Mouse (Mus musculus) liver, embryonic 14.5 days (tissue): Measurements from ENCODE around the gene Cobl. TPM values are rescaled to one million over a fixed set of nuclear protein-coding genes. Genes with fewer than 3 reads are reported as not detected.

ENCODE experiments used
- ATAC-seq: fragments of 200-750 bp; cut with Nextera tagmentation; 2 replicates; pipeline ENCODE4 v1.8.0; 2017; ENCODE audit warnings: moderate number of reproducible peaks, mild to moderate bottlenecking, moderate library complexity; ENCODE audit not compliant: insufficient read depth
- DNase-seq, 3 experiments: peaks; one replicate each; pipeline ENCODE4 v3.0.0-alpha.2; 2012 to 2013; ENCODE audit warnings: low read depth in 3 of 3, low spot score in 3 of 3
- H3K27ac ChIP-seq: fragments of 300-500 bp; sonication (generic); 2 replicates; pipeline ENCODE4 v1.5.1; 2014; ENCODE audit warnings: moderate library complexity, mild to moderate bottlenecking, control low read depth, inconsistent platforms
- H3K27me3 ChIP-seq: fragments of 300-500 bp; sonication (generic); 2 replicates; pipeline ENCODE4 v1.6.1; 2014; ENCODE audit warnings: mild to moderate bottlenecking, low read length, moderate library complexity; ENCODE audit not compliant: control insufficient read depth, insufficient read depth
- H3K36me3 ChIP-seq: fragments of 300-500 bp; sonication (generic); replicated peaks from 2 replicates; pipeline ENCODE4 v1.6.1; 2014; ENCODE audit warnings: low read depth; ENCODE audit not compliant: control insufficient read depth, insufficient read depth
- H3K4me1 ChIP-seq, 2 experiments: fragments of 200-500 bp in 1 of 2; fragments of 300-500 bp in 1 of 2; sonication (generic) in 1 of 2; replicated peaks; 2 replicates each; pipeline ENCODE4 v1.6.1; 2012 to 2014; ENCODE audit warnings: antibody characterized with exemption in 1 of 2, inconsistent platforms in 1 of 2, low read length in 1 of 2; ENCODE audit not compliant: control insufficient read depth in 2 of 2, insufficient read depth in 2 of 2
- H3K4me2 ChIP-seq: fragments of 300-500 bp; sonication (generic); 2 replicates; pipeline ENCODE4 v1.6.1; 2014; ENCODE audit warnings: low read depth, mild to moderate bottlenecking, control low read depth, moderate library complexity
- H3K4me3 ChIP-seq, 2 experiments: fragments of 200-500 bp in 1 of 2; fragments of 300-500 bp in 1 of 2; sonication (generic) in 1 of 2; 2 replicates each; pipeline ENCODE4 v1.5.1; 2012 to 2014; ENCODE audit warnings: low read depth in 2 of 2, low read length in 2 of 2, mild to moderate bottlenecking in 2 of 2, control low read depth in 1 of 2, inconsistent platforms in 1 of 2, moderate library complexity in 1 of 2; ENCODE audit not compliant: insufficient read depth in 1 of 2
- H3K9ac ChIP-seq: fragments of 300-500 bp; sonication (generic); replicated peaks from 2 replicates; pipeline ENCODE4 v1.6.1; 2014; ENCODE audit warnings: mild to moderate bottlenecking, control low read depth, moderate library complexity
- H3K9me3 ChIP-seq: fragments of 300-500 bp; sonication (generic); 2 replicates; pipeline ENCODE4 v1.6.1; 2016; ENCODE audit warnings: low read length, mixed read lengths; ENCODE audit not compliant: control insufficient read depth
- CTCF ChIP-seq: IDR thresholded peaks from 2 replicates; pipeline ENCODE4 v1.5.1; 2016; ENCODE audit warnings: antibody characterized with exemption, low read depth, control low read depth
- EP300 ChIP-seq: IDR thresholded peaks from 2 replicates; pipeline ENCODE4 v1.6.1; 2016; ENCODE audit warnings: antibody characterized with exemption, low read depth
- WGBS: fragments of 180-500 bp; shearing (Covaris S2); extraction: QIAGEN DNeasy Blood & Tissue Kit; methylation state at CpG from one replicate; pipeline ENCODE4 v1.1.7; 2014; ENCODE audit not compliant: insufficient replicate concordance; 5-methylcytosine and 5-hydroxymethylcytosine counted together
- polyA plus RNA-seq, 2 experiments: library from polyadenylated mRNA; depleted of rRNA in 1 of 2; stranded (reverse) in 1 of 2; unstranded in 1 of 2; fragments of >200 nt; fragmentation: Nextera tagmentation in 1 of 2; extraction: Ambion mirVana in 1 of 2; gene quantifications; 2 replicates each; pipeline versions ENCODE4 v1.2.1 to v1.2.3; 2012 to 2014

Cobl gene
- polyA plus RNA-seq, 2 experiments: 0.56 to 0.64 TPM

DNA sequence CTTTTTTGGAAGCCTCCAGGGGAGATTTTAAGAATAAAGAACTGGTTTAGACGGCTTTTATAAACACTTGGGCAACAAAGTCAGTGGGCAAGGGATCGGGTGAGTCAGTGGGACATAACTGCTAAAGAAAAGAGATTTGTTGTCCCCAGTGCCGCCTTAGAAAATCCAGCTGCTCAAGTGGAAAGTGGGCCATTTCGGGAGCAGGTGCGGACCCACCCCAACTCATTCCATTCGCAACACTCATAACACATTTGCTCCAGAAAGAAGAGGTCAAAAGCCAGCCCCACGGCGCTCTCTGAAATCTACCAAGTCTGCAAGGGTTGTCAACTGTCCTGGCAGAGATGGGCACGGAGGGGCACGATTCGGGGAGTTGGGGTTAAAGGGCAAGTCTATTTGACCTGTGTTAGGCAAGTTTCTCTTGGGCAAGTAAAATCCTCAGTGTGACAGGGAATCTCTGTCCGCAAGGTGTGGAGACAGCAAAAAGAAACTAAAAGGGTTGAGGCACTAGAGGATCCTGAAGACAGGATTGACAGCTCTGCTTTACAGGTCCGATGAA, 1.1 kb downstream of the Cobl start:
- WGBS: 37% methylated on average over 13 of the region's 13 CpGs
- no peak for ATAC-seq
- Histone ChIP-seq H3K9ac (no peak overlapping the region), H3K27ac (no peak overlapping the region), H3K9me3 (no peaks in the 10 kb centered on the region), H3K4me3 (peak overlapping the region; percentile 43; a peak in 2 of 4 replicates), H3K36me3 (no peaks in the 10 kb centered on the region), H3K27me3 (peaks cover 15% of the 10 kb centered on the region), H3K4me2 (peak overlapping the region; percentile 49), H3K4me1 (no peaks in the 10 kb centered on the region; a peak in 1 of 4 replicates)
- DNase-seq: no peak
- TF ChIP-seq CTCF (no peak), EP300 (no peak)

- Histone ChIP-seq H3K4me1 (no peaks in the 10 kb centered on the region), H3K9me3 (no peaks in the 10 kb centered on the region), H3K4me3 (no peak overlapping the region), H3K36me3 (no peaks in the 10 kb centered on the region), H3K9ac (no peak overlapping the region), H3K4me2 (no peak overlapping the region), H3K27ac (no peak overlapping the region), H3K27me3 (peaks cover 13% of the 10 kb centered on the region)
- no peak for DNase-seq
- TF ChIP-seq EP300 (no peak), CTCF (no peak)
- ATAC-seq: no peak
- 53% methylated on average over 7 of the region's 7 CpGs for WGBS
Observed at GRCm38 (mm10) chr11:12459781-12460581, 4.8 kb downstream of the Cobl start.

- H3K4me1 ChIP-seq: no peaks in the 10 kb centered on the region
- no peak overlapping the region for H3K27ac ChIP-seq
- no peak overlapping the region for H3K9ac ChIP-seq
- no peak for DNase-seq
- H3K9me3 ChIP-seq: no peaks in the 10 kb centered on the region
- no peak overlapping the region for H3K4me2 ChIP-seq
- no peak overlapping the region for H3K4me3 ChIP-seq
- H3K27me3 ChIP-seq: peaks cover 2% of the 10 kb centered on the region; the same call in 1 of the 2 replicates
- no peak for ATAC-seq
- H3K36me3 ChIP-seq: no peaks in the 10 kb centered on the region
- WGBS: 42% methylated on average over 3 of the region's 3 CpGs
- TF ChIP-seq EP300 (no peak), CTCF (no peak)
Observed at GRCm38 (mm10) chr11:12458814-12459213, 5.9 kb downstream of the Cobl start.

- H3K36me3 ChIP-seq: no peaks in the 10 kb centered on the region
- TF ChIP-seq CTCF (no peak), EP300 (no peak)
- H3K4me1 ChIP-seq: no peaks in the 10 kb centered on the region
- H3K9ac ChIP-seq: no peak overlapping the region
- no peaks in the 10 kb centered on the region; the same call in 1 of the 2 replicates for H3K27me3 ChIP-seq
- H3K9me3 ChIP-seq: no peaks in the 10 kb centered on the region
- H3K4me3 ChIP-seq: no peak overlapping the region
- DNase-seq: no peak
- no peak overlapping the region for H3K27ac ChIP-seq
- ATAC-seq: no peak
- 50% methylated on average over 2 of the region's 2 CpGs for WGBS
- no peak overlapping the region for H3K4me2 ChIP-seq
Observed at GRCm38 (mm10) chr11:12458392-12458791, 6.4 kb downstream of the Cobl start.

DNA sequence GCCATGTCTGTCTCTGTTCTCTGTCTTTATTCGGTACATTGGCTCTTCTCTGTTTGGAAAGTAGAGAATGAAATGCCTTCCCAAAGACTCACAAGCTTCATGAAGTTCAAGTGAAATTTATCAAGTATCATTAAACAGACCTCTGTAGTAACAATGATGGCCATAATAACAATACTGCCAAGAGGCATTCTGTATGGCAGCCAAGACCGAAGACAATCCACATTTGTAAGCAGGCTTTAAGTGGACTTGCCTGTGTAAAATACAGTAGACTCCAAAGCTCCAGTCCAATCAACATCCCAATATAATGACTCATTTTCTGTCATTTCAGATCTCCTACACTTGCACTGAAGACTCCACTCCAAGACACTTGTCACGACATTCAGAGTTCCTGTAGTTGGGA, 16.7 kb downstream of the Cobl start:
- Histone ChIP-seq H3K9me3 (no peaks in the 10 kb centered on the region), H3K9ac (no peak overlapping the region), H3K36me3 (no peaks in the 10 kb centered on the region), H3K4me3 (no peak overlapping the region), H3K4me1 (no peaks in the 10 kb centered on the region), H3K27me3 (no peaks in the 10 kb centered on the region), H3K4me2 (no peak overlapping the region), H3K27ac (no peak overlapping the region)
- DNase-seq (no peak), ATAC-seq (no peak)
- TF ChIP-seq CTCF (no peak), EP300 (no peak)
- WGBS: 59% methylated on average over 3 of the region's 3 CpGs
